Mouse (Mus musculus) ES-Bruce4 (cell line): ENCODE measurements at regions not wholly inside any gene's neighbourhood (a gene's known extent, or its start where the extent isn't known, plus 50 kb on each side); places are given as distances from the start of the nearest gene placed in this dataset.

Source experiments
- CTCF ChIP-seq: IDR thresholded peaks from one replicate; pipeline ENCODE4 v1.8.1; 2011; ENCODE audit warnings: low read depth, low read length
- EP300 ChIP-seq: IDR thresholded peaks from 2 replicates; pipeline ENCODE4 v1.6.1; 2011; ENCODE audit warnings: low read depth, low read length; ENCODE audit not compliant: insufficient read depth
- POLR2A ChIP-seq: IDR thresholded peaks from one replicate; pipeline ENCODE4 v1.8.1; 2011; ENCODE audit warnings: low read length; ENCODE audit not compliant: insufficient read depth

DNA sequence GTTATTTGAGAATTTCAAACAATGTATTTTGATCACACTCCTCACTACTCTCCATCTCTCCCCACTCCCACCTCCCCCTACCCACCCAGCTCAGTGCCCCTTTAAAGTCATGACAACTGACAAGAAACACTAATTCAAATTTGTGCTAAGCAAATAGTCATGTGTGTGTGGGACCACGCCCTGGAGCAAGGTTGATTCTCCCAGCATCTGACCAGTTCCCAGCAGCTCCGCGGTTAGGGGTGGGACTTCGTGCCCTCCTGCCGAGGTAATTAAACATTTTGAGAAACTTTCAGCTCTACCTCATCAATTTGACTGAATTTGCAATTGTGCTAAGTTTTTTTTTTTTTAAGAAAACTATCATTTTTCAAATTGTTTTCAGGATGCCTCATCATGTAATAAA lies 74.5 kb downstream of the Gpr6 start:
- no peak for TF ChIP-seq POLR2A
- no peak for TF ChIP-seq CTCF
- TF ChIP-seq EP300 = no peak
